In genomic region chr1:189228222-189229084, GRCm38 (mm10) we compare ENCODE assay signal across 8 mouse cellular contexts.
DNase-seq lines count a peak whose midpoint lies in the region; ATAC-seq lines count a peak whose summit lies in the region.

No protein-coding gene starts in this region.

- DNase-seq in cerebellum, adult 9-10 months, result no peak
- peak; percentile 54 for DNase-seq in Muller cell, postnatal 12 days (ENCODE audit: inconsistent ontology term)
- peak; percentile 55 for DNase-seq in heart, postnatal 4 days
- DNase-seq in left cerebral cortex, postnatal 4 days, result peak; percentile 25
- DNase-seq in thymus, adult 18-20 months, result no peak
- DNase-seq in adipocyte (ENCODE audit: low spot score), result no peak
- DNase-seq in urinary bladder, postnatal 25 days (ENCODE audit: low spot score), result no peak

- intact Hi-C loops in left cerebral cortex, postnatal 4 days (cut with DNase I), result no loop called here

- ATAC-seq in cerebellum, adult (ENCODE audit: insufficient number of reproducible peaks, low FRiP score, low TSS enrichment), result peak; percentile 27; the same call in 1 of the 2 replicates

Comparison
In these comparisons a context has a peak if more than half of its experiments do, and no peak if none do; other contexts are left out.
1. DNase-seq: peak in Muller cell, postnatal 12 days (single experiment), heart, postnatal 4 days (single experiment) and left cerebral cortex, postnatal 4 days (single experiment); none in cerebellum, adult 9-10 months (single experiment), thymus, adult 18-20 months (0 of 2), adipocyte (single experiment) and urinary bladder, postnatal 25 days (single experiment).